Mouse (Mus musculus): ENCODE measurements around the gene Prkn. TPM values are rescaled to one million over a fixed set of nuclear protein-coding genes. Genes with fewer than 3 reads are reported as not detected.
"Not testable (repeated sequence)": the region's sequence is repeated elsewhere in the genome, so short reads cannot be mapped to it uniquely, and the experiment has no call there.

The Prkn gene
- polyA plus RNA-seq, 1 experiment from 2014 or later: 2.6 TPM

DNA sequence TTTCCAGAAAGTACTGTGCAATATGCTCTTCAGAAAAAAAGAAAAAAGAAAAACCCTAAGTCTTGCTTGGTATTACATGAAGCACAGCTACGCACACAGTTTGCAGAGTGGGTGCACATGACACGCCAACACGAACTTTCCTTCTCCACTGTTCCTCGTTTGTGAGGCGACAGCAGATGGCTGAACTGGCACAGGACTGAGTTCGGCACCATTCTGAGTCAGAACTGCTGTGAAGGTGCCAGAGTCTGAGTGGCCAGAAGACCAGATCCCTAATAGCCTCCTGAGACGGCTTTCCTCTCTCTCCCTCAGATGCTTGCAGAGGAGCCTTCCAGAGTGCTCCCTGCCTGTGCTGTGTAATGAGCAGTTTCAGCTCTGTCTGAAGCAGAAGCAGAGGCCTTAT, 317.4 kb downstream of the Prkn start:
- ATAC-seq (ENCODE audit: insufficient number of reproducible peaks, low FRiP score, low TSS enrichment, low read depth): no peak

DNA sequence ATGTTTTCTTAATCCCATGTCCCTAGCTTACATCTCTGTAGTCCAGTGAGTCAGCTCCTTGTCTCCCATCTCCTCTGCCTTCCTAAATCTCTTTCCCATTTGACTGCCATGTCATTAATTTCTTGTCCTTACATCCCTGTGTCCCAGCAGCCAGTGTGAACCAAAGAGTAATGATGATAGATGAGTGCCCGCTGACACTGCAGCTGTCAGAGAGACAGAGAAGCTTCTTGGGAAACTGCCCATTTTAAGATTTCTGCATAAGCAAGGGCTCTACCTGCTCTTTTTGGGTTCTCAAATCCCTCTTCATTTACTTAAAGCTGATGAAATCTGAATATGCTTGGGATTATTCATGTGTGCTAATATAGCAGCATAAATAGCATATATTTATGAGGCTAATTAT, 321.3 kb downstream of the Prkn start:
- no peak overlapping the region for H3K4me2 ChIP-seq
- H3K27me3 ChIP-seq: no peaks in the 10 kb centered on the region
- H3K4me3 ChIP-seq: no peak overlapping the region
- no peaks in the 10 kb centered on the region for H3K9me3 ChIP-seq
- no peak overlapping the region for H3K9ac ChIP-seq
- no peak overlapping the region for H3K27ac ChIP-seq
- no peaks in the 10 kb centered on the region for H3K4me1 ChIP-seq
- no peak for ATAC-seq (ENCODE audit: insufficient number of reproducible peaks, low FRiP score, low TSS enrichment, low read depth)
- H3K36me3 ChIP-seq: no peaks in the 10 kb centered on the region
- WGBS: 83% methylated on average over 1 of the region's 1 CpGs

More for the DNA sequence above, 317.4 kb downstream of the Prkn start:
- Histone ChIP-seq H3K4me2 (no peak overlapping the region), H3K27me3 (no peaks in the 10 kb centered on the region), H3K27ac (no peak overlapping the region), H3K4me3 (no peak overlapping the region), H3K36me3 (no peaks in the 10 kb centered on the region), H3K4me1 (no peaks in the 10 kb centered on the region), H3K9me3 (no peaks in the 10 kb centered on the region), H3K9ac (no peak overlapping the region)
- 49% methylated on average over 7 of the region's 7 CpGs for WGBS

DNA sequence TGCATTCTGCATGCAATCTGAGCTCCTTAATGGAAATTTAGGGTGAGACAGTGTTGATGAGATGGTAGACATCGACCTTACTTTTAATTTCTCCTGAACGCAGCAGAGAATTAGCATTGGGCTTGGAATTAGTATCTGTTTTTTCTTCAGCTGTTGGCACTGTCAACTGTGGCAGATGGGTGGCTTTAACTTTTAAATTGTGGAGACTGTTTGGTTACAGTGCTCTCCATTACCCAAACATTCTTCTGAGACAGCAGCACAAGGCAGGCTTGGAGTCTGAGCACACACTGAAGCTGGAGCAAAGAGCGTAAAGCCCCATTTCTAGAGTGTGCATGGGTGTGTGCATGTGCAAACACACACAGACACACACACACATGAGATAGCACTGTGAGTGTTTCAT, 322.6 kb downstream of the Prkn start:
- H3K9me3 ChIP-seq: no peaks in the 10 kb centered on the region
- no peaks in the 10 kb centered on the region for H3K27me3 ChIP-seq
- no peak overlapping the region for H3K4me2 ChIP-seq
- H3K4me1 ChIP-seq: no peaks in the 10 kb centered on the region
- WGBS: 81% methylated on average over 3 of the region's 3 CpGs
- ATAC-seq (ENCODE audit: insufficient number of reproducible peaks, low FRiP score, low TSS enrichment, low read depth): no peak
- H3K4me3 ChIP-seq: no peak overlapping the region
- no peak overlapping the region for H3K27ac ChIP-seq
- no peak overlapping the region for H3K9ac ChIP-seq
- no peaks in the 10 kb centered on the region for H3K36me3 ChIP-seq

DNA sequence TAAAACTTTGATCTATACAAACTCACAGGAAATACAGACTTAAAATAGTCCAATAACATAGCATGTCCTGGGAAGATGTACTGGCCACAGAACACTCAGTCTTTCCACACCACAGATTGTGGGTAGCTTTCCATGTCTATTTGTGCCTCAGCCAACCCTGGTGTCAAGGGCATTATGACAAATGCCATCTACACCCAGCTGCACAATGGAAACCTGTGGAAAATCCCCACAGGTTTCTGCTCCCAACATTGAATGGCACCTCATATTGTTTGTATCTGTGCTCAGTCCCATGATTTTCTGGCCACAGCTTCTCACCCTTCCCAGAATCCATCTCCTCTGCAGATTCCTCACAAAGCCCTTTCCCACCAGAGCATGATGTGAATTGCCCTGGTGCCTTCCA, 347.2 kb downstream of the Prkn start:
- H3K27me3 ChIP-seq: no peaks in the 10 kb centered on the region
- no peak overlapping the region for H3K4me3 ChIP-seq
- no peaks in the 10 kb centered on the region for H3K9me3 ChIP-seq
- no peak overlapping the region for H3K4me2 ChIP-seq
- H3K27ac ChIP-seq: no peak overlapping the region
- H3K9ac ChIP-seq: no peak overlapping the region
- no peak for ATAC-seq (ENCODE audit: insufficient number of reproducible peaks, low FRiP score, low TSS enrichment, low read depth)
- no peaks in the 10 kb centered on the region for H3K4me1 ChIP-seq
- no peaks in the 10 kb centered on the region for H3K36me3 ChIP-seq

DNA sequence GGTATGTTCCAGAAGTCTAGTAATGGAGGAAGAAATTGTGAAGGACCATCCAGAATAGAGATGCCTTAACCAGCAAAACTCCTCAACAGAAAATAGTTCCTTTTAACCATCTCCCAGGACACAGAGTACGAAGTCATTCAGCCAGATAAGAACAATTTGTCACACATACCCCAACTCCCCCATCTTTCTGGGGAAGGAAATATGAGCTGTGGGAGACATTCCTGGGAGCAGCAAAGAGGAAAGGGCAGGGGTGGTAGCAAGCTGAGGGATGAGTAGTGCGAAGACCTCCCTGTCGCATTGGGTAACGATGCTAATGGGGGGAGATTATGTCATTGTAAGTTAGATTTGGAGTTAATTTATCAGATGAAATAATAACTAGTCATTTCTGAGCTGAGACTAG, 348.3 kb downstream of the Prkn start:
- H3K9ac ChIP-seq: no peak overlapping the region
- no peaks in the 10 kb centered on the region for H3K36me3 ChIP-seq
- WGBS: 88% methylated on average over 4 of the region's 4 CpGs
- ATAC-seq (ENCODE audit: insufficient number of reproducible peaks, low FRiP score, low TSS enrichment, low read depth): no peak
- no peak overlapping the region for H3K27ac ChIP-seq
- no peaks in the 10 kb centered on the region for H3K27me3 ChIP-seq
- H3K4me1 ChIP-seq: no peaks in the 10 kb centered on the region
- no peaks in the 10 kb centered on the region for H3K9me3 ChIP-seq
- no peak overlapping the region for H3K4me2 ChIP-seq
- no peak overlapping the region for H3K4me3 ChIP-seq

DNA sequence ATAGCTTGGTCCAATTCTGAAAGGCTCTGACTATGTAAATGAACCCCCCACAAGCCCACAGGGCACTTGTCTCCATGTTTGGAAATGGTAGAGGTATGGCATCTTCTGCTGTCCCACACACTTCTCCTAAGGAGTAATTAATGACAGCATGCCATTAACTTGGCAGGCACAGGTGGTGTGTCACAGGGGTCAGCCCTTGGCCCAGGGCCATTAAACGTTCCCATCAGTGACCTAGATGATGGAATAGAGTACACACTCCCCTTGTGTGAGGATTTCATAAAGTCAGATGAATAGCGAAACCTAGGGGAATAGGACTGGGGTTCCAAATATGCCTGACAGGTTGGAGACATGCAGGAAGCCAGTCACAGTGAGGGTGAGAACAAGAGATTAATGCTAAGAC, 350.1 kb downstream of the Prkn start:
- Histone ChIP-seq H3K4me3 (no peak overlapping the region), H3K4me1 (no peaks in the 10 kb centered on the region), H3K9me3 (no peaks in the 10 kb centered on the region), H3K27me3 (no peaks in the 10 kb centered on the region), H3K4me2 (no peak overlapping the region), H3K9ac (no peak overlapping the region), H3K36me3 (no peaks in the 10 kb centered on the region), H3K27ac (no peak overlapping the region)
- 47% methylated on average over 2 of the region's 2 CpGs for whole genome bisulfite sequencing
- no peak for ATAC-seq (ENCODE audit: insufficient number of reproducible peaks, low FRiP score, low TSS enrichment, low read depth)

DNA sequence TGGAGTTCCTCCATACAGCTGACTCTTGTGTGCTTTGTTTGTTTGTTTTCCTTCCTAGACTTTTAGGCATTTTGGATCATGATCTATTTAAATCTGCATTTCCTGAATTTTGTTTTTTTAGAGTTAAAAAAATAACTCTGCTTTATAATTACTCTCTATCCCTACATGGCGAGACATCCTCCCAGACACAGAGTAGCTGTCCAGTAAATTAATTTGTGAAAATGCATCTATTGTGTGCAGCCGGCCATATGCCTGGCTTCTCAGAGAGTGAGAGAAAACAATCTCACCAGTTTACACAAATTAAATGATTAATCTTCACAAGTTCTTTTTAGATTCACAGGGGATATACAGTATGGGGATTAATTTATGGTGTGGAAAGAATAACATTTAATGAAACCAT, 357.9 kb downstream of the Prkn start:
- no peaks in the 10 kb centered on the region for H3K4me1 ChIP-seq
- no peak for ATAC-seq (ENCODE audit: insufficient number of reproducible peaks, low FRiP score, low TSS enrichment, low read depth)
- no peaks in the 10 kb centered on the region for H3K27me3 ChIP-seq
- no peak overlapping the region for H3K4me2 ChIP-seq
- no peak overlapping the region for H3K9ac ChIP-seq
- no peaks in the 10 kb centered on the region for H3K36me3 ChIP-seq
- H3K4me3 ChIP-seq: no peak overlapping the region
- 56% methylated on average over 2 of the region's 2 CpGs for WGBS
- no peak overlapping the region for H3K27ac ChIP-seq
- H3K9me3 ChIP-seq: no peaks in the 10 kb centered on the region

DNA sequence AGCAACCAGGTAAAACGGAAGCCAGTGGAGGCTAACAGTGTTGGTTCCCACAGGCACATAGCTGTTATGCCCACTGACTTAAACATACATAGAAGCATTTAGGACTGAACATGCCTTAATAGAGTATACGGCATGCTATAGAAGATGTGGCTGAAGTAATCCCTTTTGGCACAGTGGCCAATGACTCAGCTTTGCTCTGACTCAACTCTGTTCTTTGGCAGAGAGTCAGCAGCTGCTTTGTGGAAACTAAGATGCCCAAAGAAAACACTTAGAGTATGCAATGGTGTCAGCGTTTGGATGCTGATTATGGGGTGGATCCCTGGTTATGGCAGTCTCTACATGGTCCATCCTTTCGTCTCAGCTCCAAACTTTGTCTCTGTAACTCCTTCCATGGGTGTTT, 368.9 kb downstream of the Prkn start:
- not testable (repeated sequence) for H3K4me2 ChIP-seq; H3K36me3 ChIP-seq; H3K4me3 ChIP-seq; H3K27me3 ChIP-seq; H3K4me1 ChIP-seq; H3K9ac ChIP-seq; H3K27ac ChIP-seq; H3K9me3 ChIP-seq; ATAC-seq (ENCODE audit: insufficient number of reproducible peaks, low FRiP score, low TSS enrichment, low read depth)
- 76% methylated on average over 4 of the region's 4 CpGs for WGBS

DNA sequence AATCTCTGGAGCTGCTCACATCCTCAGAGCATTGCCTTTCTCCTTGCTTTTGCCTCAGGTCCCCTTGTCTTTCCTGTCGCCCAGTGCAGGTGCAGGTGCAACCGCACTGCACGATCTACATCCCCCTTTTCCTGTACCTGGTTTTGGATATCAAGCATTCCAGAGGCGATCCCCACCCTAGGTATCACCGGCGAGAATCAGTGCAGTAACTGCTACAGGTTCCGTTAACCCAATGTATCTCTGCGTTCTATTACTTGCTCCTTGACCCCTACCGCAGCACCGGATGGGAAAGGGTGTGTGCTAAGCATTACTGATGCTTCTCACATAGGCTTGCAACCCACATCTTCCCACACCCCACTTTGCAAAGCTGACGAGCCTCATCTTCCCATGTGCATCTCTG, 370.8 kb downstream of the Prkn start:
- Histone ChIP-seq H3K4me2 (no peak overlapping the region), H3K4me3 (no peak overlapping the region), H3K4me1 (no peaks in the 10 kb centered on the region), H3K36me3 (no peaks in the 10 kb centered on the region), H3K9ac (no peak overlapping the region), H3K9me3 (no peaks in the 10 kb centered on the region), H3K27me3 (no peaks in the 10 kb centered on the region), H3K27ac (no peak overlapping the region)
- no peak for ATAC-seq (ENCODE audit: insufficient number of reproducible peaks, low FRiP score, low TSS enrichment, low read depth)
- WGBS: 77% methylated on average over 11 of the region's 11 CpGs

DNA sequence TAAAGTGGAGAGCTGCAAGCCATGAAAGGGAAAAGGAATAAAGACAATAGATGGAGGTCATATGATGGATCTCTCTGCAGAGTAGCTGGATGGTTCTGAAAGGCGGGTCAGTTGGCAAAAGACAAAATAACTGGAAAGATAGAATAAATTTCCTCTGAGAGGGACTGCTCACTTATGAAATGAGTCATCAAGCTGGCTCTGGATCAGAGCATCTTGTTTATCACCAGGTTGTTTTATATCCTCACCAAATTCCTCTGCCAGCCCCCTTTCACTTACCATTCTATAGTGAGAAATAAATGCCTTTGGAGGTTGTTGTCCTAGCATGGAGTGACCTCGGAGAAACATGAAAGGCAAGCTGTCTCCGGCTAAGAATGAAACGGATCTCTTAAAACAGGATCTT, 371.4 kb downstream of the Prkn start:
- no peaks in the 10 kb centered on the region for H3K9me3 ChIP-seq
- no peaks in the 10 kb centered on the region for H3K4me1 ChIP-seq
- no peak for ATAC-seq (ENCODE audit: insufficient number of reproducible peaks, low FRiP score, low TSS enrichment, low read depth)
- H3K27me3 ChIP-seq: no peaks in the 10 kb centered on the region
- H3K27ac ChIP-seq: no peak overlapping the region
- WGBS: 51% methylated on average over 4 of the region's 4 CpGs
- no peak overlapping the region for H3K4me3 ChIP-seq
- H3K9ac ChIP-seq: no peak overlapping the region
- no peak overlapping the region for H3K4me2 ChIP-seq
- no peaks in the 10 kb centered on the region for H3K36me3 ChIP-seq

DNA sequence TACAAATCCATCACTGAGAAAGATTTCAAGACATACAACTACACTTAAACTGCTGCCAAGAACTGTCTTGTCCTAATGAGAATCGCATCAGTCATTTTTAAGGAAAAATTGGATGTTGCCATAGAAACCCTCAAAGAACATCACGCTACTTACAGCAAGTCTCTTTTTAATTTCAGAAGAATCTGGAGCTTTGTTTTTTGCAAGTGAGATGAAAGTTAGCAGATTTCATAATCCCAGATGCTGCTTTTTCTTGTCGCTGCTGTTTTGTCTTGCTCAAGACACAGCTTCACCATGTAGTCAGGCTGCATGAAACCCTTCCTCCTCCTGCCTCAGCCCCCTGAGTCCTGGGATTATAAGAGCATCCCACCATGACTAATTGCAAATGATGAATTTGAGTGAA, 373.5 kb downstream of the Prkn start:
- no peaks in the 10 kb centered on the region for H3K36me3 ChIP-seq
- H3K4me3 ChIP-seq: no peak overlapping the region
- no peak overlapping the region for H3K9ac ChIP-seq
- no peak overlapping the region for H3K4me2 ChIP-seq
- H3K27ac ChIP-seq: no peak overlapping the region
- 90% methylated on average over 3 of the region's 3 CpGs for WGBS
- no peak for ATAC-seq (ENCODE audit: insufficient number of reproducible peaks, low FRiP score, low TSS enrichment, low read depth)
- H3K27me3 ChIP-seq: no peaks in the 10 kb centered on the region
- H3K9me3 ChIP-seq: no peaks in the 10 kb centered on the region
- H3K4me1 ChIP-seq: no peaks in the 10 kb centered on the region

DNA sequence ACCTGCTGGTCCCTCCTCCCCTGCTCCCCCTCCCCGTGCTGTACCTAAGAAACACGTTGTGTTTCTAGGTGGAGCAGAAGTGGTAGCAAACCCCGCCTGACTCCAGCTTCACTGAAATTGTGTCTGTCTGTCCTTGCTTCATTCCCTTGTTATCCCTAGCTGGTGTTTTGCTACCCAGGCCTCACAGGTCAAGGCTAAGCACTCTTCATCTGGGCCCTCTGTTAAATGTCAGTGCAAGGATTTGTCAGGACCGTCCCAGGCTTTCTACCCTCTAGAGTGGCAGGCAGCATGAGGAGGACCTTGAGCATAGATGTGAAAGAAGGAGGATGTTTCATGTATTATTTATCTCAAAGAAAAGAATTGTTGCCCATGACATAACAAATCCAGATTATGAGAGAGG, 388.8 kb downstream of the Prkn start:
- no peak for ATAC-seq (ENCODE audit: insufficient number of reproducible peaks, low FRiP score, low TSS enrichment, low read depth)
- no peaks in the 10 kb centered on the region for H3K27me3 ChIP-seq
- no peaks in the 10 kb centered on the region for H3K9me3 ChIP-seq
- H3K36me3 ChIP-seq: no peaks in the 10 kb centered on the region
- no peaks in the 10 kb centered on the region; the same call in 1 of the 2 replicates for H3K4me1 ChIP-seq
- H3K27ac ChIP-seq: no peak overlapping the region
- no peak overlapping the region for H3K9ac ChIP-seq
- no peak overlapping the region for H3K4me3 ChIP-seq
- no peak overlapping the region for H3K4me2 ChIP-seq
- WGBS: 66% methylated on average over 4 of the region's 4 CpGs

DNA sequence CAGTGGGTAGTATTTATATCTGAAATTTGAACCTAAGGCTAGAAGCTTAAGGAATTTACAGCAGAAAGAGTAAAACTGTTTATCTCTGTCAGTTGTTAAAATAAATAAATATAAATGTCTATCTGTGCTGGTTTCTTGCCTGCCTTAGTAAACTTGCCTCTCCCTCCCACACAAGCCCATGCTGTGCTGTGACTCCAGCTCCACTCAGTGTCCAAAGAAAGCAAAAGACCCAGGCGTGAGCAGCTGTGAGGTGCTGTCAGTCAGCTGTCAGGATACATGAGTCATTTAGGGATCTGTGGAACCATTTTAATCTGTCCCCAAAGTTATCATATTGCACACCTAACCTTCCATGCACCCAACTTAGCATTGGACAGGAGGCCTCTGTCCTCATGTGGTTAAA, 389.2 kb downstream of the Prkn start:
- Histone ChIP-seq H3K9me3 (no peaks in the 10 kb centered on the region), H3K36me3 (no peaks in the 10 kb centered on the region), H3K4me1 (no peaks in the 10 kb centered on the region; the same call in 1 of the 2 replicates), H3K4me2 (no peak overlapping the region), H3K27ac (no peak overlapping the region), H3K27me3 (no peaks in the 10 kb centered on the region), H3K9ac (no peak overlapping the region), H3K4me3 (no peak overlapping the region)
- WGBS: 50% methylated on average over 1 of the region's 1 CpGs
- ATAC-seq (ENCODE audit: insufficient number of reproducible peaks, low FRiP score, low TSS enrichment, low read depth): 0 out of 2 replicates have a peak, but pooled peaks have one; percentile 4
